Mouse (Mus musculus): ENCODE measurements at regions not wholly inside any gene's neighbourhood (a gene's known extent, or its start where the extent isn't known, plus 50 kb on each side); places are given as distances from the start of the nearest gene placed in this dataset.
A peak's percentile ranks its signal among the peaks of the same experiment; 100 is the strongest.

- H3K27ac ChIP-seq, result no peak overlapping the region
- no peaks in the 10 kb centered on the region for H3K36me3 ChIP-seq
- WGBS, result 85% methylated on average over 2 of the region's 2 CpGs
- no peak overlapping the region for H3K4me2 ChIP-seq (replicated peaks)
- no peak for ATAC-seq (ENCODE audit: low FRiP score)
- H3K4me3 ChIP-seq, result no peak overlapping the region
- H3K9ac ChIP-seq, result no peak overlapping the region
- H3K9me3 ChIP-seq (replicated peaks), result no peaks in the 10 kb centered on the region
- no peaks in the 10 kb centered on the region for H3K27me3 ChIP-seq
- H3K4me1 ChIP-seq, result no peaks in the 10 kb centered on the region
Observed at GRCm38 (mm10) chr13:31349671-31350070, 206.3 kb upstream of the Foxq1 start.

- Histone ChIP-seq H3K9me3 (replicated peaks) (no peaks in the 10 kb centered on the region), H3K9ac (no peak overlapping the region), H3K27ac (no peak overlapping the region), H3K4me2 (replicated peaks) (no peak overlapping the region), H3K27me3 (no peaks in the 10 kb centered on the region), H3K4me3 (no peak overlapping the region), H3K4me1 (no peaks in the 10 kb centered on the region), H3K36me3 (no peaks in the 10 kb centered on the region)
- ATAC-seq (ENCODE audit: low FRiP score), result no peak
Observed at GRCm38 (mm10) chr13:31351481-31351880, 204.5 kb upstream of the Foxq1 start.

GRCm38 (mm10) chr13:31352825-31353224 is 203.1 kb upstream of the Foxq1 start:
- no peak for ATAC-seq (ENCODE audit: low FRiP score)
- 71% methylated on average over 5 of the region's 5 CpGs for WGBS
- no peaks in the 10 kb centered on the region for H3K4me1 ChIP-seq

GRCm38 (mm10) chr13:31359353-31359752 is 196.6 kb upstream of the Foxq1 start:
- WGBS, result 88% methylated on average over 4 of the region's 4 CpGs
- no peak overlapping the region for H3K4me3 ChIP-seq
- H3K27ac ChIP-seq, result no peak overlapping the region
- no peak overlapping the region for H3K4me2 ChIP-seq (replicated peaks)
- no peak for ATAC-seq (ENCODE audit: low FRiP score)
- H3K27me3 ChIP-seq, result no peaks in the 10 kb centered on the region
- no peaks in the 10 kb centered on the region for H3K36me3 ChIP-seq
- H3K4me1 ChIP-seq, result peaks cover 6% of the 10 kb centered on the region
- H3K9ac ChIP-seq, result no peak overlapping the region
- no peaks in the 10 kb centered on the region for H3K9me3 ChIP-seq (replicated peaks)

More at GRCm38 (mm10) chr13:31352825-31353224, 203.1 kb upstream of the Foxq1 start:
- Histone ChIP-seq H3K4me2 (replicated peaks) (no peak overlapping the region), H3K36me3 (no peaks in the 10 kb centered on the region), H3K4me3 (no peak overlapping the region), H3K9me3 (replicated peaks) (no peaks in the 10 kb centered on the region), H3K27me3 (no peaks in the 10 kb centered on the region), H3K27ac (no peak overlapping the region), H3K9ac (no peak overlapping the region)

GRCm38 (mm10) chr13:31362386-31362785 is 193.5 kb upstream of the Foxq1 start:
- Histone ChIP-seq H3K9ac (no peak overlapping the region), H3K4me2 (replicated peaks) (no peak overlapping the region), H3K27ac (no peak overlapping the region), H3K4me3 (no peak overlapping the region), H3K4me1 (peaks cover 6% of the 10 kb centered on the region), H3K36me3 (no peaks in the 10 kb centered on the region), H3K9me3 (replicated peaks) (no peaks in the 10 kb centered on the region), H3K27me3 (no peaks in the 10 kb centered on the region)
- WGBS, result 21% methylated on average over 3 of the region's 3 CpGs
- ATAC-seq (ENCODE audit: low FRiP score), result no peak

- Histone ChIP-seq H3K27me3 (no peaks in the 10 kb centered on the region), H3K4me2 (replicated peaks) (no peak overlapping the region), H3K9me3 (replicated peaks) (no peaks in the 10 kb centered on the region), H3K27ac (no peak overlapping the region), H3K4me1 (peaks cover 6% of the 10 kb centered on the region), H3K4me3 (no peak overlapping the region), H3K9ac (no peak overlapping the region), H3K36me3 (no peaks in the 10 kb centered on the region)
- 63% methylated on average over 4 of the region's 4 CpGs for WGBS
- no peak for ATAC-seq (ENCODE audit: low FRiP score)
Observed at GRCm38 (mm10) chr13:31364369-31364768, 191.6 kb upstream of the Foxq1 start.

GRCm38 (mm10) chr13:31367226-31367625 is 188.7 kb upstream of the Foxq1 start:
- no peak overlapping the region for H3K4me3 ChIP-seq
- H3K27me3 ChIP-seq, result no peaks in the 10 kb centered on the region
- 97% methylated on average over 3 of the region's 3 CpGs for WGBS
- H3K4me1 ChIP-seq, result peaks cover 6% of the 10 kb centered on the region; the same call in 1 of the 2 replicates
- no peak overlapping the region for H3K27ac ChIP-seq
- H3K9ac ChIP-seq, result no peak overlapping the region
- ATAC-seq (ENCODE audit: low FRiP score), result no peak
- H3K4me2 ChIP-seq (replicated peaks), result no peak overlapping the region
- H3K36me3 ChIP-seq, result no peaks in the 10 kb centered on the region
- no peaks in the 10 kb centered on the region for H3K9me3 ChIP-seq (replicated peaks)

GRCm38 (mm10) chr13:31369182-31369581 is 186.8 kb upstream of the Foxq1 start:
- WGBS, result 78% methylated on average over 4 of the region's 4 CpGs

GRCm38 (mm10) chr13:31370873-31371272 is 185.1 kb upstream of the Foxq1 start:
- H3K9ac ChIP-seq, result no peak overlapping the region
- peaks cover 3% of the 10 kb centered on the region; the same call in 1 of the 2 replicates for H3K4me1 ChIP-seq
- ATAC-seq (ENCODE audit: low FRiP score), result no peak
- WGBS, result 65% methylated on average over 6 of the region's 6 CpGs
- no peak overlapping the region for H3K4me3 ChIP-seq
- no peak overlapping the region for H3K4me2 ChIP-seq (replicated peaks)
- H3K36me3 ChIP-seq, result no peaks in the 10 kb centered on the region
- H3K27me3 ChIP-seq, result no peaks in the 10 kb centered on the region
- H3K9me3 ChIP-seq (replicated peaks), result no peaks in the 10 kb centered on the region
- H3K27ac ChIP-seq, result no peak overlapping the region

More at GRCm38 (mm10) chr13:31369182-31369581, 186.8 kb upstream of the Foxq1 start:
- Histone ChIP-seq H3K4me3 (no peak overlapping the region), H3K4me1 (peaks cover 3% of the 10 kb centered on the region; the same call in 1 of the 2 replicates), H3K9ac (no peak overlapping the region), H3K27ac (no peak overlapping the region), H3K36me3 (no peaks in the 10 kb centered on the region), H3K4me2 (replicated peaks) (no peak overlapping the region), H3K9me3 (replicated peaks) (no peaks in the 10 kb centered on the region), H3K27me3 (no peaks in the 10 kb centered on the region)
- no peak for ATAC-seq (ENCODE audit: low FRiP score)

GRCm38 (mm10) chr13:31374006-31374405 is 181.9 kb upstream of the Foxq1 start:
- no peaks in the 10 kb centered on the region for H3K27me3 ChIP-seq
- ATAC-seq (ENCODE audit: low FRiP score), result peak; percentile 79
- WGBS, result 60% methylated on average over 5 of the region's 5 CpGs

GRCm38 (mm10) chr13:31393421-31394215 is 162.3 kb upstream of the Foxq1 start:
- no peaks in the 10 kb centered on the region for H3K36me3 ChIP-seq
- H3K4me1 ChIP-seq, result no peaks in the 10 kb centered on the region
- no peak overlapping the region for H3K4me3 ChIP-seq
- no peak overlapping the region for H3K27ac ChIP-seq
- no peaks in the 10 kb centered on the region for H3K9me3 ChIP-seq (replicated peaks)
- H3K9ac ChIP-seq, result no peak overlapping the region
- WGBS, result 70% methylated on average over 4 of the region's 4 CpGs
- no peaks in the 10 kb centered on the region for H3K27me3 ChIP-seq
- H3K4me2 ChIP-seq (replicated peaks), result no peak overlapping the region
- no peak for ATAC-seq (ENCODE audit: low FRiP score)

More at GRCm38 (mm10) chr13:31374006-31374405, 181.9 kb upstream of the Foxq1 start:
- Histone ChIP-seq H3K4me2 (replicated peaks) (no peak overlapping the region), H3K9me3 (replicated peaks) (no peaks in the 10 kb centered on the region), H3K27ac (no peak overlapping the region), H3K4me3 (no peak overlapping the region), H3K9ac (no peak overlapping the region), H3K4me1 (peaks cover 3% of the 10 kb centered on the region; the same call in 1 of the 2 replicates), H3K36me3 (no peaks in the 10 kb centered on the region)

GRCm38 (mm10) chr13:31396216-31396910 is 159.6 kb upstream of the Foxq1 start:
- no peak overlapping the region for H3K4me3 ChIP-seq
- no peak overlapping the region for H3K4me2 ChIP-seq (replicated peaks)
- no peak overlapping the region for H3K27ac ChIP-seq
- H3K9ac ChIP-seq, result no peak overlapping the region
- no peaks in the 10 kb centered on the region for H3K4me1 ChIP-seq
- no peaks in the 10 kb centered on the region for H3K27me3 ChIP-seq
- H3K36me3 ChIP-seq, result no peaks in the 10 kb centered on the region
- 74% methylated on average over 5 of the region's 5 CpGs for WGBS
- ATAC-seq (ENCODE audit: low FRiP score), result no peak
- H3K9me3 ChIP-seq (replicated peaks), result no peaks in the 10 kb centered on the region
